Mouse (Mus musculus): ENCODE measurements at regions not wholly inside any gene's neighbourhood (a gene's known extent, or its start where the extent isn't known, plus 50 kb on each side); places are given as distances from the start of the nearest gene placed in this dataset.
"Not testable (repeated sequence)": the region's sequence is repeated elsewhere in the genome, so short reads cannot be mapped to it uniquely, and the experiment has no call there.

GRCm38 (mm10) chr12:119527760-119528159 lies 213.7 kb downstream of the Macc1 start:
- DNase-seq = no peak

- not testable (repeated sequence) for DNase-seq
Measured at GRCm38 (mm10) chr12:119548376-119548775, 234.3 kb downstream of the Macc1 start.

GRCm38 (mm10) chr12:119576690-119577089 lies 262.6 kb downstream of the Macc1 start:
- DNase-seq = peak in 1 of 2 experiments; percentile 8

GRCm38 (mm10) chr12:119577280-119577679 lies 263.2 kb downstream of the Macc1 start:
- DNase-seq = no peak

- no peak for DNase-seq
Measured at GRCm38 (mm10) chr12:119601361-119601760, 287.3 kb downstream of the Macc1 start.

- DNase-seq = no peak
Measured at GRCm38 (mm10) chr12:119624238-119624637, 310.2 kb downstream of the Macc1 start.

- no peak for DNase-seq
Measured at GRCm38 (mm10) chr12:119655366-119655765, 290.3 kb upstream of the Tmem196 start.

Measured in lung, postnatal 4 days (tissue).